Mouse (Mus musculus): Measurements from ENCODE around the gene Xxylt1.

DNA sequence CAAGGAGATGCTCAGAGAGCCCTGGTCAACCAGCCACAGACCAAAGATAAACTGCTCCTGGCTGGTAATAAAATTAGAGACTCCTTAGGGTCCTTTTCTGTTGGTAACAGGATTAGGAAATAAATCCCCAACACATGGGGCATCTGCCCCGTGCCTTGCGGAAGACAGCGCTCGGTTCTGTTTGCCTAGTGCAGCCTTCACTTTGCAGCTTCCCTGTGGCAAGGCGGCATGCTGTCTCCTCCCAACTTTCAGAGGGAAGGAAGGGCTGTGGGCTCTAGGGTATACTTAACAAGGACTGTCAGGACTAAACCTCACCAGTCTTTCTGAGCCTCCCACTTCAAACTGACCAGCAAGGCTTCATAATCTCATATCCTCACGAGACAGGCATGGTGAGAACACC, 103.5 kb downstream of the Xxylt1 start:
- no peak for TF ChIP-seq CTCF (IDR thresholded peaks at IDR 0.05)
- no peak for TF ChIP-seq POLR2A (IDR thresholded peaks at IDR 0.05; ENCODE audit: insufficient read depth, low read depth, low read length)
- no peak for TF ChIP-seq EP300 (IDR thresholded peaks at IDR 0.05; ENCODE audit: insufficient read depth, low read depth, low read length)

All from heart, adult 2 months (tissue).